Mouse (Mus musculus) kidney, adult 2 months (tissue): ENCODE results near the gene Ttll12.

Experiments used
- CTCF ChIP-seq: fragments of 200-500 bp; conservative IDR thresholded peaks from 2 replicates; pipeline ENCODE4 v1.5.1; 2011; ENCODE audit warnings: low read depth, mild to moderate bottlenecking, control low read depth, low read length, moderate library complexity, mixed read lengths; ENCODE audit not compliant: insufficient read depth, insufficient read length
- POLR2A ChIP-seq: fragments of 200-500 bp; IDR thresholded peaks from one replicate; pipeline ENCODE4 v1.6.1; 2011; ENCODE audit warnings: low read depth, low read length, control low read depth

DNA sequence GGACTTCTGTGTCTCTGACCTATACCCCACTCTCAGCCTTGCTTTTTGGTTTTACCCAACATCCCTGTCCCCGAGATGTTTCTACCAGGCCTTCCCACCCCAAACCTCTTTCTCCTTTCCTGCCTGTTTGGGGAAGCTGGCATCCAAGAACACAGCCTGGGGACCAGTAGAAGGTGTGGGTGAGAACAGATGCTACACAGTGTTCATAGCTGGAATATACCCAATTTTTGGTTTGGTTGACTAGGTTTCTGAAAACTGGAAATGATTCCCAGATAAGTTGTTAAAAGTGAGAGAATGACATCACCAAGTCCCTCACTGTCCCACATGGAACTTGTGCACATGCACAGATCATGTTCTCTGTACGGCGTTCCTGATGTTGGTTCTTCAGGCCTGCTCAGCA is 20.3 kb upstream of the Ttll12 start:
- TF ChIP-seq CTCF (no peak), POLR2A (no peak)
